Mouse (Mus musculus) testis, adult 2 months (tissue): ENCODE measurements around the gene Rbfox3. TPM values are rescaled to one million over a fixed set of nuclear protein-coding genes. Genes with fewer than 3 reads are reported as not detected.
"Not testable (repeated sequence)": the region's sequence is repeated elsewhere in the genome, so short reads cannot be mapped to it uniquely, and the experiment has no call there.

Source experiments
- H3K27ac ChIP-seq: fragments of 200-500 bp; 2 replicates; pipeline ENCODE4 v1.5.1; 2012; ENCODE audit warnings: low read depth, low read length; ENCODE audit not compliant: control insufficient read depth, insufficient read depth
- H3K27me3 ChIP-seq: fragments of 200-500 bp; 2 replicates; pipeline ENCODE4 v1.6.1; 2012; ENCODE audit warnings: mild to moderate bottlenecking, low read length, moderate library complexity; ENCODE audit not compliant: control insufficient read depth, insufficient read depth
- H3K36me3 ChIP-seq: fragments of 200-500 bp; 2 replicates; pipeline ENCODE4 v1.6.1; 2012; ENCODE audit warnings: mild to moderate bottlenecking, low read length; ENCODE audit not compliant: control insufficient read depth, insufficient read depth
- H3K4me1 ChIP-seq: fragments of 200-500 bp; 2 replicates; pipeline ENCODE4 v1.6.1; 2012; ENCODE audit warnings: low read length; ENCODE audit not compliant: control insufficient read depth, insufficient read depth
- H3K4me3 ChIP-seq: fragments of 200-500 bp; 2 replicates; pipeline ENCODE4 v1.5.1; 2012; ENCODE audit warnings: low read depth, mild to moderate bottlenecking, low read length, moderate library complexity, mixed read lengths; ENCODE audit not compliant: control insufficient read depth
- CTCF ChIP-seq: fragments of 200-500 bp; IDR thresholded peaks from 2 replicates; pipeline ENCODE4 v1.5.1; 2012; ENCODE audit warnings: low read depth, mild to moderate bottlenecking, inconsistent platforms, low read length, moderate library complexity; ENCODE audit not compliant: control insufficient read depth, insufficient read depth, insufficient replicate concordance
- POLR2A ChIP-seq: fragments of 200-500 bp; IDR thresholded peaks from 2 replicates; pipeline ENCODE4 v1.6.1; 2012; ENCODE audit warnings: low read depth, mild to moderate bottlenecking, inconsistent platforms, low read length, moderate library complexity; ENCODE audit not compliant: control insufficient read depth
- polyA plus RNA-seq: library from polyadenylated mRNA; depleted of rRNA; stranded (reverse); fragments of >200 nt; gene quantifications from 2 replicates; pipeline ENCODE4 v1.2.3, GENCODE M21; 2012

Rbfox3 gene
- polyA plus RNA-seq, 1 experiment = 0.28 TPM

- H3K4me3 ChIP-seq = no peak overlapping the region
- no peak overlapping the region for H3K27ac ChIP-seq
- no peak for TF ChIP-seq POLR2A
- no peak for TF ChIP-seq CTCF
- H3K4me1 ChIP-seq = no peaks in the 10 kb centered on the region
- H3K27me3 ChIP-seq = no peaks in the 10 kb centered on the region
- H3K36me3 ChIP-seq = no peaks in the 10 kb centered on the region
Measured at GRCm38 (mm10) chr11:118788091-118788490, 123.3 kb downstream of the Rbfox3 start.

- H3K27me3 ChIP-seq = no peaks in the 10 kb centered on the region
- H3K27ac ChIP-seq = no peak overlapping the region
- H3K36me3 ChIP-seq = no peaks in the 10 kb centered on the region
- no peaks in the 10 kb centered on the region for H3K4me1 ChIP-seq
- H3K4me3 ChIP-seq = no peak overlapping the region
- no peak for TF ChIP-seq POLR2A
- no peak for TF ChIP-seq CTCF
Measured at GRCm38 (mm10) chr11:118782677-118783076, 128.7 kb downstream of the Rbfox3 start.

- no peaks in the 10 kb centered on the region for H3K27me3 ChIP-seq
Measured at GRCm38 (mm10) chr11:118775753-118776152, 135.6 kb downstream of the Rbfox3 start.

GRCm38 (mm10) chr11:118774777-118775176 lies 136.6 kb downstream of the Rbfox3 start:
- not testable (repeated sequence) for H3K27me3 ChIP-seq, H3K27ac ChIP-seq, H3K36me3 ChIP-seq, H3K4me3 ChIP-seq, H3K4me1 ChIP-seq

More at GRCm38 (mm10) chr11:118775753-118776152, 135.6 kb downstream of the Rbfox3 start:
- no peaks in the 10 kb centered on the region for H3K4me1 ChIP-seq
- H3K36me3 ChIP-seq = no peaks in the 10 kb centered on the region
- no peak overlapping the region for H3K4me3 ChIP-seq
- no peak for TF ChIP-seq POLR2A
- peak; percentile 72; the same call in 1 of the 2 replicates for TF ChIP-seq CTCF
- H3K27ac ChIP-seq = no peak overlapping the region

GRCm38 (mm10) chr11:118773076-118773583 lies 138.3 kb downstream of the Rbfox3 start:
- no peaks in the 10 kb centered on the region for H3K4me1 ChIP-seq
- H3K36me3 ChIP-seq = no peaks in the 10 kb centered on the region
- TF ChIP-seq CTCF (no peak), POLR2A (no peak)
- no peak overlapping the region for H3K27ac ChIP-seq
- H3K4me3 ChIP-seq = no peak overlapping the region
- H3K27me3 ChIP-seq = no peaks in the 10 kb centered on the region

- no peaks in the 10 kb centered on the region for H3K27me3 ChIP-seq
- no peak overlapping the region for H3K4me3 ChIP-seq
- H3K27ac ChIP-seq = no peak overlapping the region
- no peak for TF ChIP-seq POLR2A
- H3K36me3 ChIP-seq = no peaks in the 10 kb centered on the region
- no peaks in the 10 kb centered on the region for H3K4me1 ChIP-seq
Measured at GRCm38 (mm10) chr11:118771358-118771757, 140.0 kb downstream of the Rbfox3 start.

- TF ChIP-seq POLR2A = no peak
- TF ChIP-seq CTCF = no peak
- Histone ChIP-seq H3K36me3 (no peaks in the 10 kb centered on the region), H3K27me3 (no peaks in the 10 kb centered on the region), H3K27ac (no peak overlapping the region), H3K4me1 (no peaks in the 10 kb centered on the region), H3K4me3 (no peak overlapping the region)
Measured at GRCm38 (mm10) chr11:118770789-118771188, 140.6 kb downstream of the Rbfox3 start.

GRCm38 (mm10) chr11:118769542-118769941 lies 141.9 kb downstream of the Rbfox3 start:
- H3K4me1 ChIP-seq = no peaks in the 10 kb centered on the region
- H3K27ac ChIP-seq = no peak overlapping the region
- no peaks in the 10 kb centered on the region for H3K36me3 ChIP-seq

GRCm38 (mm10) chr11:118768441-118768840 lies 143.0 kb downstream of the Rbfox3 start:
- H3K27me3 ChIP-seq = no peaks in the 10 kb centered on the region
- no peak overlapping the region for H3K4me3 ChIP-seq
- H3K4me1 ChIP-seq = no peaks in the 10 kb centered on the region
- TF ChIP-seq CTCF (no peak), POLR2A (no peak)
- H3K36me3 ChIP-seq = no peaks in the 10 kb centered on the region
- no peak overlapping the region for H3K27ac ChIP-seq

More at GRCm38 (mm10) chr11:118769542-118769941, 141.9 kb downstream of the Rbfox3 start:
- H3K27me3 ChIP-seq = no peaks in the 10 kb centered on the region
- TF ChIP-seq POLR2A = no peak
- TF ChIP-seq CTCF = no peak
- H3K4me3 ChIP-seq = no peak overlapping the region
